Mouse (Mus musculus) erythroid progenitor cell, adult 5-6 weeks (primary cell): ENCODE data around the gene Man1b1. TPM values are rescaled to one million over a fixed set of nuclear protein-coding genes. Genes with fewer than 3 reads are reported as not detected.

Experiments used
- ATAC-seq: replicated peaks from 2 replicates; pipeline ENCODE4 v1.8.0; 2016; ENCODE audit warnings: moderate number of reproducible peaks, mild to moderate bottlenecking, moderate TSS enrichment, inconsistent platforms; ENCODE audit not compliant: poor library complexity, low FRiP score, severe bottlenecking
- total RNA-seq, 2 experiments: library from RNA; stranded (forward) in 1 of 2; stranded (reverse) in 1 of 2; fragments of 150-400 nt in 1 of 2; fragments of 186-747, 209-891 nt in 1 of 2; gene quantifications; 2 replicates each; pipeline versions ENCODE4 v1.2.3 to v1.2.4; 2015 to 2017; ENCODE audit warnings: low replicate concordance in 2 of 2

The Man1b1 gene
- total RNA-seq, 2 experiments from 2014 or later: 40.2 to 51.6 TPM

GRCm38 (mm10) chr2:25356208-25357079 lies 24.3 kb downstream of the Man1b1 start, which contains the start of gene Dpp7:
Gene Dpp7, minus strand, starts transcription at chr2:25356359.
- ATAC-seq: peak; percentile 80

GRCm38 (mm10) chr2:25359848-25360247 lies 27.7 kb downstream of the Man1b1 start:
- no peak for ATAC-seq

- ATAC-seq: no peak
Observed at GRCm38 (mm10) chr2:25363478-25364178, 31.5 kb downstream of the Man1b1 start.

GRCm38 (mm10) chr2:25364313-25364712 lies 32.2 kb downstream of the Man1b1 start:
- ATAC-seq: no peak; the same call in 1 of the 2 replicates

- no peak for ATAC-seq
Observed at GRCm38 (mm10) chr2:25364761-25365090, 32.6 kb downstream of the Man1b1 start.

- ATAC-seq: no peak
Observed at GRCm38 (mm10) chr2:25365091-25365761, 33.1 kb downstream of the Man1b1 start, which contains the start of gene Uap1l1. Gene Uap1l1, minus strand, starts transcription at chr2:25365682.

- ATAC-seq: no peak
Observed at GRCm38 (mm10) chr2:25369996-25370395, 37.9 kb downstream of the Man1b1 start.

- peak; percentile 87 for ATAC-seq
Observed at GRCm38 (mm10) chr2:25371764-25372643, 39.9 kb downstream of the Man1b1 start, which contains the start of gene Sapcd2. Gene Sapcd2, plus strand, starts transcription at chr2:25372321.

GRCm38 (mm10) chr2:25372644-25373391 lies 40.7 kb downstream of the Man1b1 start:
- ATAC-seq: 0 out of 2 replicates have a peak, but pooled peaks have one; percentile 17

- no peak for ATAC-seq
Observed at GRCm38 (mm10) chr2:25373431-25373830, 41.3 kb downstream of the Man1b1 start.

GRCm38 (mm10) chr2:25376589-25376988 lies 44.5 kb downstream of the Man1b1 start:
- ATAC-seq: no peak

- no peak for ATAC-seq
Observed at GRCm38 (mm10) chr2:25384492-25384891, 52.4 kb downstream of the Man1b1 start.

GRCm38 (mm10) chr2:25391266-25391665 lies 59.1 kb downstream of the Man1b1 start:
- no peak for ATAC-seq

GRCm38 (mm10) chr2:25394281-25395221 lies 62.4 kb downstream of the Man1b1 start:
- ATAC-seq: no peak

- no peak for ATAC-seq
Observed at GRCm38 (mm10) chr2:25395721-25396596, 63.8 kb downstream of the Man1b1 start, which contains the start of gene Entpd2. Gene Entpd2, plus strand, starts transcription at chr2:25395874.

GRCm38 (mm10) chr2:25396597-25396983 lies 64.5 kb downstream of the Man1b1 start:
- no peak for ATAC-seq

- ATAC-seq: no peak
Observed at GRCm38 (mm10) chr2:25397010-25397409, 64.9 kb downstream of the Man1b1 start.
